Mouse (Mus musculus) liver, adult 2 months (tissue): Measurements from ENCODE around the gene Rbm34.

Source experiments
- CTCF ChIP-seq: fragments of 200-500 bp; IDR thresholded peaks from 2 replicates; pipeline ENCODE4 v1.5.1; 2011; ENCODE audit warnings: low read depth, low read length, control low read depth
- POLR2A ChIP-seq: fragments of 200-500 bp; IDR thresholded peaks from 2 replicates; pipeline ENCODE4 v1.6.1; 2011; ENCODE audit warnings: low read length, control low read depth; ENCODE audit not compliant: insufficient read depth; ENCODE audit errors: extremely low read depth

DNA sequence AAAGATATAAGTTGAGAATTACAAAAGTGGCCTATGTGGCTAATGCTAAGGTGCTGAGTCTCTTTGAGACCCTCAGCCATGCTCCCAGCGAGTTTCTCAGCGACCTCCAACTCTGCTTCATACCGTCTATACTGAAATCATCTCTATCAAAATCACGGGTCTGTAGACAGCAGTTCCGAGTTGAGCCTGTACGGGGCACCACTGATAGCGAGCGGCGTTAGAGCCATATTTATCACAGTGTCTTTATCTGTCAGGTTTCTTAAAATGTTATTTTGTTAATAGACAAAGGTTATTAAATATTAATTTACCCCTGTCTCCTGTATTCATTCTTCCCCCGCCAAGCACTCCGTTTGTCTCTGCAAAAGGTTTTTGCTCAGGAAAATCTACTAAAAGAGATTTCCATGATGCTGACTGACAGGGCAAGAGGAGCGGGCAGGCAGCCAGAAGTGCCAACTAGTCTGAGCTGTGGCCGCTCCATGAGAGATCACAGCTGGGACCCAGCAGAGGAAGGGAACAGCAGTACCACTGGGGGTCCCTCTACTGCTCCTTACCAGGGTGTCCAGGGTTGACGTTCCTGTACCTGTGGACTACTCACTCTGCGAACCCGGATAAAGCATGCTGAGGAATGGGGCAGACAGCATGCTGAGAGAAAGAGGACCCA lies 17.6 kb upstream of the Rbm34 start:
- no peak for TF ChIP-seq CTCF
- no peak for TF ChIP-seq POLR2A
